Mouse (Mus musculus) hindbrain, embryonic 12.5 days (tissue): ENCODE measurements at regions not wholly inside any gene's neighbourhood (a gene's known extent, or its start where the extent isn't known, plus 50 kb on each side); places are given as distances from the start of the nearest gene placed in this dataset. TPM values are rescaled to one million over a fixed set of nuclear protein-coding genes. Genes with fewer than 3 reads are reported as not detected.

Source experiments
- ATAC-seq: fragments of 200-750 bp; cut with Nextera tagmentation; 2 replicates; pipeline ENCODE4 v1.8.0; 2017; ENCODE audit warnings: moderate TSS enrichment; ENCODE audit not compliant: low FRiP score
- H3K27ac ChIP-seq: fragments of 300-500 bp; sonication (generic); 2 replicates; pipeline ENCODE4 v1.5.1; 2016; ENCODE audit warnings: mild to moderate bottlenecking
- H3K27me3 ChIP-seq: fragments of 300-500 bp; sonication (generic); 2 replicates; pipeline ENCODE4 v1.6.1; 2016; ENCODE audit warnings: mild to moderate bottlenecking
- H3K36me3 ChIP-seq: fragments of 300-500 bp; sonication (generic); 2 replicates; pipeline ENCODE4 v1.6.1; 2016; ENCODE audit warnings: mild to moderate bottlenecking
- H3K4me1 ChIP-seq: fragments of 300-500 bp; sonication (generic); 2 replicates; pipeline ENCODE4 v1.6.1; 2016
- H3K4me2 ChIP-seq: fragments of 300-500 bp; sonication (generic); replicated peaks from 2 replicates; pipeline ENCODE4 v1.6.1; 2016; ENCODE audit warnings: mild to moderate bottlenecking
- H3K4me3 ChIP-seq: fragments of 300-500 bp; sonication (generic); 2 replicates; pipeline ENCODE4 v1.5.1; 2016; ENCODE audit warnings: mild to moderate bottlenecking
- H3K9ac ChIP-seq: fragments of 300-500 bp; sonication (generic); 2 replicates; pipeline ENCODE4 v1.6.1; 2016; ENCODE audit warnings: mild to moderate bottlenecking, moderate library complexity
- H3K9me3 ChIP-seq: fragments of 300-500 bp; sonication (generic); replicated peaks from 2 replicates; pipeline ENCODE4 v1.6.1; 2016; ENCODE audit warnings: mild to moderate bottlenecking
- WGBS: fragments of 180-500 bp; shearing (Covaris S2); methylation state at CpG from one replicate; pipeline ENCODE4 v1.1.7; 2016; 5-methylcytosine and 5-hydroxymethylcytosine counted together
- microRNA-seq: library from miRNA; unstranded; fragments of <30 nt; microRNA quantifications from one replicate; pipeline ENCODE4, GENCODE M21; 2017

GRCm38 (mm10) chr10:97409181-97409581, 70.2 kb upstream of the Dcn start:
- WGBS, result 29% methylated on average over 1 of the region's 1 CpGs
- H3K9me3 ChIP-seq, result no peaks in the 10 kb centered on the region
- no peaks in the 10 kb centered on the region for H3K36me3 ChIP-seq
- H3K4me3 ChIP-seq, result no peak overlapping the region
- no peak for ATAC-seq
- H3K27ac ChIP-seq, result no peak overlapping the region
- no peak overlapping the region for H3K4me2 ChIP-seq
- no peak overlapping the region for H3K9ac ChIP-seq
- no peaks in the 10 kb centered on the region for H3K4me1 ChIP-seq
- H3K27me3 ChIP-seq, result no peaks in the 10 kb centered on the region

- no peaks in the 10 kb centered on the region for H3K9me3 ChIP-seq
- H3K36me3 ChIP-seq, result no peaks in the 10 kb centered on the region
- H3K9ac ChIP-seq, result no peak overlapping the region
- ATAC-seq, result no peak
- WGBS, result 62% methylated on average over 1 of the region's 1 CpGs
- H3K4me1 ChIP-seq, result no peaks in the 10 kb centered on the region
- H3K27me3 ChIP-seq, result no peaks in the 10 kb centered on the region
- no peak overlapping the region for H3K4me3 ChIP-seq
- no peak overlapping the region for H3K27ac ChIP-seq
- H3K4me2 ChIP-seq, result no peak overlapping the region
Observed at GRCm38 (mm10) chr10:97409909-97410308, 69.5 kb upstream of the Dcn start.

GRCm38 (mm10) chr10:97422579-97422978, 56.8 kb upstream of the Dcn start:
- Histone ChIP-seq H3K4me2 (no peak overlapping the region), H3K27me3 (no peaks in the 10 kb centered on the region), H3K4me1 (no peaks in the 10 kb centered on the region), H3K9me3 (no peaks in the 10 kb centered on the region), H3K27ac (no peak overlapping the region), H3K9ac (no peak overlapping the region), H3K4me3 (no peak overlapping the region), H3K36me3 (no peaks in the 10 kb centered on the region)
- no peak for ATAC-seq
- WGBS, result 57% methylated on average over 1 of the region's 1 CpGs

GRCm38 (mm10) chr10:97423039-97423700, 56.2 kb upstream of the Dcn start:
- 68% methylated on average over 4 of the region's 4 CpGs for WGBS
- H3K27ac ChIP-seq, result no peak overlapping the region
- H3K27me3 ChIP-seq, result no peaks in the 10 kb centered on the region
- H3K4me3 ChIP-seq, result no peak overlapping the region
- no peak for ATAC-seq
- H3K9me3 ChIP-seq, result no peaks in the 10 kb centered on the region
- H3K4me1 ChIP-seq, result no peaks in the 10 kb centered on the region
- no peaks in the 10 kb centered on the region for H3K36me3 ChIP-seq
- no peak overlapping the region for H3K9ac ChIP-seq
- no peak overlapping the region for H3K4me2 ChIP-seq

Small RNA genes in the stretch of these regions (microRNA-seq; reads per million reads assigned to microRNA genes)
- gene Gm24587, result not detected
- not detected for gene Mir3966
